Mouse (Mus musculus): ENCODE results near the gene Ccdc134.

DNA sequence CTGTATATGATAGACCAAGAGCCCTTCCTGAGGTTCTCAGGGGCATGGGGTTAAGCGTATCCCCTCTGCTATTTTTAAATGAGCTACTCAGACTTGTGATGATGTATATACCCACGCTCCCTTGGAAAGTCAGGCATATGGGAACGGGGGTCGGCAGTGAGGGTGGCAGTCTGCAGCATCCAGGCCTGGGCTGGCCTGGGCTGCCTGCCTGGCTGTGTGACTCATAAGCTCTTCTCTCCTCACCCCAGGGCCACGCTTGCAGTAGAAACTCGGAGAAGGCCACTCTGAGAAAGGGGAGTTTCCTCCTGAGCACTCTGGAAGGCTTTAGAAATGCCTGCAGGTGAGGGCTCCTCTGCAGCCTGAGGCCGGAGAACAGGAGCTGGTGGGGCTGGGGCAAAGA, 36.7 kb upstream of the Ccdc134 start:
- TF ChIP-seq POLR2A (IDR thresholded peaks at IDR 0.05; ENCODE audit: extremely low read depth, insufficient read depth, low read length) = no peak
- no peak for TF ChIP-seq CTCF (IDR thresholded peaks at IDR 0.05; ENCODE audit: extremely low read depth, insufficient read depth, low read length)

Data from cortical plate, adult 2 months (tissue).